In genomic region chr2:9882371-9882925, GRCm38 (mm10) we compare ENCODE assay signal across 9 mouse cellular contexts. TPM values are rescaled to one million over a fixed set of nuclear protein-coding genes. Genes with fewer than 3 reads are reported as not detected.
DNase-seq lines count a peak whose midpoint lies in the region; ATAC-seq and TF ChIP-seq lines count a peak whose summit lies in the region.
"Had no signal": no experiment of that assay in that cellular context is flagged by ENCODE, and none has a peak within 500 bp of the region (broad histone marks: within the 10 kb centered on the region; RNA-seq: fewer than 3 reads in every experiment).

No protein-coding gene starts in this region.

- TF ChIP-seq POLR2A in limb, embryonic 14.5 days (IDR thresholded peaks at IDR 0.05; ENCODE audit: borderline replicate concordance, extremely low read depth, insufficient read depth, insufficient read length) = no peak

- no peaks in the 10 kb centered on the region for H3K36me3 ChIP-seq in kidney, embryonic 14.5 days (ENCODE audit: control insufficient read depth, insufficient read depth, low read length)
- no peaks in the 10 kb centered on the region for H3K36me3 ChIP-seq in heart, embryonic 13.5 days
- H3K36me3 ChIP-seq in limb, embryonic 14.5 days (ENCODE audit: control insufficient read depth, insufficient read depth, low read length) = no peaks in the 10 kb centered on the region

- peaks cover 11% of the 10 kb centered on the region; the same call in 1 of the 2 replicates for H3K4me1 ChIP-seq in kidney, embryonic 14.5 days (ENCODE audit: control insufficient read depth, insufficient read depth, low read length)
- H3K4me1 ChIP-seq in heart, embryonic 13.5 days = peaks cover 51% of the 10 kb centered on the region
- H3K4me1 ChIP-seq in limb, embryonic 14.5 days (ENCODE audit: control insufficient read depth, insufficient read depth, low read length) = peaks cover 17% of the 10 kb centered on the region

- peak overlapping the region; percentile 42 for H3K4me3 ChIP-seq in kidney, embryonic 14.5 days (ENCODE audit: low read length)
- peak overlapping the region; percentile 64 for H3K4me3 ChIP-seq in heart, embryonic 13.5 days
- peak overlapping the region; percentile 28 for H3K4me3 ChIP-seq in limb, embryonic 14.5 days (replicated peaks; ENCODE audit: low read length)

- no peak for ATAC-seq in kidney, embryonic 14.5 days (ENCODE audit: low FRiP score, low TSS enrichment)
- no peak for ATAC-seq in heart, embryonic 13.5 days (ENCODE audit: extremely low read depth, insufficient number of reproducible peaks, low FRiP score, low TSS enrichment)
- no peak for ATAC-seq in limb, embryonic 14.5 days (ENCODE audit: low FRiP score, low read depth)

- peaks cover 71% of the 10 kb centered on the region for H3K27me3 ChIP-seq in kidney, embryonic 14.5 days (ENCODE audit: control insufficient read depth, insufficient read depth, low read length)
- peaks cover 88% of the 10 kb centered on the region for H3K27me3 ChIP-seq in heart, embryonic 13.5 days (replicated peaks)
- H3K27me3 ChIP-seq in limb, embryonic 14.5 days (ENCODE audit: control insufficient read depth, insufficient read depth, low read length) = peaks cover 85% of the 10 kb centered on the region

- peak overlapping the region; percentile 91 for H3K4me2 ChIP-seq in kidney, embryonic 14.5 days (replicated peaks; ENCODE audit: low read depth, low read length)
- peak overlapping the region; percentile 97 for H3K4me2 ChIP-seq in heart, embryonic 13.5 days
- H3K4me2 ChIP-seq in limb, embryonic 14.5 days (replicated peaks; ENCODE audit: low read depth, low read length, severe bottlenecking) = peak overlapping the region; percentile 57

- H3K9ac ChIP-seq in kidney, embryonic 14.5 days (ENCODE audit: low read depth, low read length) = peak overlapping the region; percentile 67
- peak overlapping the region; percentile 57 for H3K9ac ChIP-seq in heart, embryonic 13.5 days
- no peak overlapping the region for H3K9ac ChIP-seq in limb, embryonic 14.5 days (ENCODE audit: low read depth, low read length, severe bottlenecking)

- no peak for DNase-seq in kidney, adult 8-10 months
- DNase-seq in adrenal gland, postnatal 25 days = peak; percentile 50
- DNase-seq in limb, embryonic 14.5 days (ENCODE audit: low spot score) = peak; percentile 63
- peak; percentile 45 for DNase-seq in retina, embryonic 14.5 days (ENCODE audit: low spot score)
- DNase-seq in layer of hippocampus, postnatal 14 days (ENCODE audit: low spot score in 2 of 2) = no peak
- no peak for DNase-seq in left cerebral cortex, adult 11 months (ENCODE audit: low spot score)

- under 1% methylated on average over 39 of the region's 39 CpGs for WGBS in kidney, embryonic 14.5 days
- under 1% methylated on average over 39 of the region's 39 CpGs for WGBS in heart, embryonic 13.5 days
- WGBS in limb, embryonic 14.5 days = under 1% methylated on average over 39 of the region's 39 CpGs

- H3K9me3 ChIP-seq in kidney, embryonic 14.5 days (ENCODE audit: control insufficient read depth, low read length) = no peaks in the 10 kb centered on the region
- no peaks in the 10 kb centered on the region for H3K9me3 ChIP-seq in heart, embryonic 13.5 days
- H3K9me3 ChIP-seq in limb, embryonic 14.5 days (ENCODE audit: control insufficient read depth, low read length) = no peaks in the 10 kb centered on the region

- H3K27ac ChIP-seq in kidney, embryonic 14.5 days (ENCODE audit: low read depth, low read length) = peak overlapping the region; percentile 88; the same call in 1 of the 2 replicates
- H3K27ac ChIP-seq in heart, embryonic 13.5 days (replicated peaks) = no peak overlapping the region
- H3K27ac ChIP-seq in limb, embryonic 14.5 days (replicated peaks; ENCODE audit: low read depth, low read length) = no peak overlapping the region

RNA-seq across cellular contexts. Expression of gene 4930412O13Rik, which starts 1.4 kb away (rescaled TPM):
- polyA plus RNA-seq in kidney, embryonic 14.5 days (2014; fragmentation: Nextera tagmentation; extraction: Ambion mirVana) = 3.7 and 4.4 TPM in 2 replicates
- total RNA-seq in adrenal gland, postnatal 25 days (2021) = 2.5 and 2.6 TPM in 2 replicates
- 0.19 and 0.43 TPM in 2 replicates for polyA plus RNA-seq in heart, embryonic 13.5 days (2015; fragmentation: Nextera tagmentation; extraction: Ambion mirVana)
- 0.38 and 0.64 TPM in 2 replicates for polyA plus RNA-seq in limb, embryonic 14.5 days (2012; rRNA removed)
- polyA plus RNA-seq in limb, embryonic 14.5 days (2014; fragmentation: Nextera tagmentation; extraction: Ambion mirVana) = not detected in 2 replicates
- total RNA-seq in layer of hippocampus, postnatal 14 days (2021) = not detected
- total RNA-seq: left cerebral cortex, postnatal 10 days had no signal

RNA-seq across cellular contexts. Expression of gene 9230102O04Rik, which starts 6.9 kb away (rescaled TPM):
- polyA plus RNA-seq in kidney, embryonic 14.5 days (2014; fragmentation: Nextera tagmentation; extraction: Ambion mirVana) = 5.0 and 6.4 TPM in 2 replicates
- total RNA-seq in adrenal gland, postnatal 25 days (2021) = not detected in 2 replicates
- not detected in 2 replicates for polyA plus RNA-seq in heart, embryonic 13.5 days (2015; fragmentation: Nextera tagmentation; extraction: Ambion mirVana)
- polyA plus RNA-seq in limb, embryonic 14.5 days (2012; rRNA removed) = not detected in 2 replicates
- polyA plus RNA-seq in limb, embryonic 14.5 days (2014; fragmentation: Nextera tagmentation; extraction: Ambion mirVana) = not detected in 2 replicates
- total RNA-seq in layer of hippocampus, postnatal 14 days (2021) = not detected
- total RNA-seq: left cerebral cortex, postnatal 10 days had no signal

RNA-seq across cellular contexts. Expression of gene Gata3, which starts 7.4 kb away (rescaled TPM):
- polyA plus RNA-seq in kidney, embryonic 14.5 days (2014; fragmentation: Nextera tagmentation; extraction: Ambion mirVana) = 59.7 and 87.4 TPM in 2 replicates
- 17.2 and 25.5 TPM in 2 replicates for total RNA-seq in adrenal gland, postnatal 25 days (2021)
- 3.2 and 3.6 TPM in 2 replicates for polyA plus RNA-seq in heart, embryonic 13.5 days (2015; fragmentation: Nextera tagmentation; extraction: Ambion mirVana)
- polyA plus RNA-seq in limb, embryonic 14.5 days (2012; rRNA removed) = 6.4 and 6.9 TPM in 2 replicates
- 27.0 and 29.4 TPM in 2 replicates for polyA plus RNA-seq in limb, embryonic 14.5 days (2014; fragmentation: Nextera tagmentation; extraction: Ambion mirVana)
- under 1 TPM; 0.44 to 0.79 TPM for total RNA-seq in layer of hippocampus, postnatal 14 days (2021)

Comparison
In these comparisons a context has a peak if more than half of its experiments do, and no peak if none do; other contexts are left out.
1. DNase-seq: peak in adrenal gland, postnatal 25 days (single experiment), limb, embryonic 14.5 days (single experiment) and retina, embryonic 14.5 days (single experiment); none in kidney, adult 8-10 months (0 of 2), layer of hippocampus, postnatal 14 days (0 of 2) and left cerebral cortex, adult 11 months (single experiment).
2. Peak in every context shown above with its lines, with median percentiles within 50 percentile points of each other: H3K4me2 ChIP-seq and H3K4me3 ChIP-seq.